Mouse (Mus musculus) megakaryocyte, embryonic 14.5 days (primary cell): ENCODE data around the gene Cerk. TPM values are rescaled to one million over a fixed set of nuclear protein-coding genes. Genes with fewer than 3 reads are reported as not detected.
"Not testable (repeated sequence)": the region's sequence is repeated elsewhere in the genome, so short reads cannot be mapped to it uniquely, and the experiment has no call there.

Experiments
- H3K27me3 ChIP-seq: replicated peaks from 2 replicates; pipeline ENCODE3; 2012; ENCODE audit warnings: inconsistent platforms
- H3K36me3 ChIP-seq: replicated peaks from 2 replicates; pipeline ENCODE3; 2012; ENCODE audit warnings: low read length, inconsistent platforms, mixed read lengths
- H3K4me1 ChIP-seq: 2 replicates; pipeline ENCODE4 v1.6.1; 2012; ENCODE audit warnings: inconsistent platforms
- H3K4me3 ChIP-seq: replicated peaks from 2 replicates; pipeline ENCODE3; 2012; ENCODE audit warnings: moderate library complexity, mild to moderate bottlenecking, inconsistent platforms
- H3K9me3 ChIP-seq: 2 replicates; pipeline ENCODE4 v1.6.1; 2012; ENCODE audit warnings: inconsistent platforms
- FLI1 ChIP-seq: IDR thresholded peaks from 2 replicates; pipeline ENCODE4 v1.6.1; 2012; ENCODE audit warnings: low read length, inconsistent platforms, mixed read lengths
- GATA1 ChIP-seq: IDR thresholded peaks from 3 replicates; pipeline ENCODE4 v1.6.1; 2012; ENCODE audit warnings: mixed read lengths, low read length, inconsistent platforms, borderline replicate concordance
- polyA plus RNA-seq: library from polyadenylated mRNA; stranded (reverse); fragments of >175 nt; gene quantifications from 2 replicates; pipeline ENCODE4 v1.2.3, GENCODE M21; 2012; ENCODE audit warnings: low replicate concordance; ENCODE audit not compliant: insufficient read depth

The Cerk gene
- polyA plus RNA-seq, 1 experiment = 70.1 TPM

DNA sequence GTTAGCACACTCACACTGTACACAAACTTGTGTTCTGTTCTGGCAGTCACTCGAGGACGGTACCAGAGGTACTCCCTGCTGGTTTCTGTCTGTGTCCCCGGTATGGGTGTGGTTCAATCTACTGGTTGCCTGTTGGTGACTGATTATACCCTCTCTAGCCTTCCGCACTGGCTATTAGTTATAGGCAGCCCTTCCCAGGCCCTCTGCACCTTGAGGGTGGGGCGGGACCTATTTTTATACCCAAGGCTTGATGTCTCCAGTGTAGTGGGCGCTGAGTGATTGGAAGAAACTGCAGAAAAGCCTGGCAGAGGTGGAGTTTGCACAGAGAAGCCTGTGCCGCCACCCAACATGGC lies 80.6 kb downstream of the Cerk start:
- Histone ChIP-seq H3K4me1 (peaks cover 14% of the 10 kb centered on the region), H3K9me3 (no peaks in the 10 kb centered on the region), H3K4me3 (no peak overlapping the region), H3K27me3 (peaks cover 2% of the 10 kb centered on the region), H3K36me3 (peaks cover 71% of the 10 kb centered on the region)
- no peak for TF ChIP-seq FLI1
- TF ChIP-seq GATA1 = no peak

DNA sequence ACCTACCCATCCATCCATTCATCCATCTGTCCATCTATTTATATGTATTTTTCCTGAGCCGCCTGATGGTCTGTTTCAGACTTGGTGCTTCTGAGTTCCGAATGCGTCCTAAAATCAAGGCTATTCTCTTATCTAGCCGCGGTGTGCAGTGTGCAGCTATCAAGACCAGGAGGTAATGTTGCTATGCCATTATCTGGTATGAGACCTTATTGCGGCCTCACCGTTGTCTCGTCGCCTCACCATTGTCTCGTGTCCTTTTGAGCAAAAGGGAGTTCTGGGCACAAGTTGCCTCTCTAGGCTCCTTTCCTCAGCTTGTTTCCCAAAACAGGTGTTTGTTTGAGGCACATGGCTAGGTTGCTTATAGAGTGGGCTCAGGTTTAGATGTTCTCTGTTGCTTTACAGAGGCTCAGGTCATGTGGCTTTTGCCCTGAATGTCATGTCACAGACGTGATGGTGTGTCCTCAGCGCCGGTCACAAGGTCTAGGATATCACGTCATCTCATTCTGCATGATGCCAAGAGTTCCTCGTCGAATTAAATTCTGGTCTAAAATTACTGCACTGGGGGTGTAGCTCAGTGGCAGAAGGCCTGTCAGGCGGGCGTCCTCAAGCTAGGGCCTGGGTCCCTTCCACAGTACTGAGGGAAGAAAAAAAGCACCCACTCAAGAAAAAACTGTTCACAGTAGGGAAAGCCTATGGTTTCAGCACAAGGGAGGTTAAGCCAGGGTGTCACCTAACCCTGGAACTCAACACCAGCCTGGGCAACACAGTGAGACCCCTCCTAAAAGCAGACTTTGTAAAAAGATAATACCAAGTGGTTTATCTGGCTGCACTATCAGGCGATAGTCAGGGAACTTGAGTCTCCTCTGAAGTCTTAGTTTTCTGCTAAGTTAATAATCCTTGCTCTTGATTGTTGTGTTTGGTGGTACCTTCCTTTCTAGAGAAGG lies 81.3 kb downstream of the Cerk start:
- Histone ChIP-seq H3K4me1 (peaks cover 14% of the 10 kb centered on the region), H3K36me3 (peaks cover 67% of the 10 kb centered on the region), H3K4me3 (no peak overlapping the region), H3K9me3 (no peaks in the 10 kb centered on the region), H3K27me3 (peaks cover 2% of the 10 kb centered on the region)
- TF ChIP-seq FLI1 (no peak), GATA1 (no peak)

DNA sequence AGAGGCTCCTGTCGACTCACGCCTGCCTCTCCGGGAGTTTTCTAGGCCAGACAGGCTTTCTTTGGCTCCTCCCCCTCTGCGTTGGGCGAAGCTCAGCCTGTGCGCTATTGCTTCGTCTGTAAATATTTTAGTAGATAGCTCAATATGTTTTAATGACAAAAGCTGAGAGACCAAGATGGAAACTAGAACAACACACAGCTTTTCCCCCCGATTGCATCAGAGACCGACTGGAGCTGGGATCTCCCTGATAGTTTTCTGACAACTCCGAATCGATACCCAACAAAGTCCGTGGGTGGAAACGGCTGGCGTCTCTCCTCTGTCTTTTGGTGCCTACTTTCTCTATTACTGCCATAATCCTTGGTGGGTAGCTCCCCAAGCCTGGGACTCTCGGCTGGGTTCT lies 83.6 kb downstream of the Cerk start:
- peaks cover 3% of the 10 kb centered on the region for H3K4me1 ChIP-seq
- peaks cover 58% of the 10 kb centered on the region for H3K36me3 ChIP-seq
- TF ChIP-seq GATA1 (no peak), FLI1 (no peak)
- H3K9me3 ChIP-seq = no peaks in the 10 kb centered on the region
- no peak overlapping the region for H3K4me3 ChIP-seq
- H3K27me3 ChIP-seq = peaks cover 7% of the 10 kb centered on the region

DNA sequence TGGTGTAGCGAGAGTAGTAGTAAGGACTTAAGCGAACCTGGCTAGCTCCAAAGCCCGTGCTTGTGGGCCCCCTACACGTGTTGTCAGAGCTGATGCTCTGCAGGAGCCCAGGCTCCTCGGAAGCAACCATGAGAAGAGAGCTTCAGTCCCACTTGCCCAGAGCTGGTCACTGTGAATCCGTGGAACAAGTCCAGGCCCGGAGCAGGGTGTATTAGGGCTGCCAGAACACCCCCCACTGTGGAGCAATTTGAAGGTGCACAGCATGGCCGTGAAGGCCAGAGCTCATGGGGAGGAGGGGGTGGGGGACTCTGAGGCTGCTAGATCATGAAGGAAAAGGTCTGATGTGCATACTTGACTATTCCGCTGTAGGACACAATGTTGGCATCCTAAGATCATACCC lies 84.4 kb downstream of the Cerk start:
- H3K9me3 ChIP-seq = no peaks in the 10 kb centered on the region
- H3K4me1 ChIP-seq = peaks cover 3% of the 10 kb centered on the region
- peaks cover 7% of the 10 kb centered on the region for H3K27me3 ChIP-seq
- peaks cover 57% of the 10 kb centered on the region for H3K36me3 ChIP-seq
- TF ChIP-seq FLI1 (no peak), GATA1 (no peak)
- H3K4me3 ChIP-seq = no peak overlapping the region

DNA sequence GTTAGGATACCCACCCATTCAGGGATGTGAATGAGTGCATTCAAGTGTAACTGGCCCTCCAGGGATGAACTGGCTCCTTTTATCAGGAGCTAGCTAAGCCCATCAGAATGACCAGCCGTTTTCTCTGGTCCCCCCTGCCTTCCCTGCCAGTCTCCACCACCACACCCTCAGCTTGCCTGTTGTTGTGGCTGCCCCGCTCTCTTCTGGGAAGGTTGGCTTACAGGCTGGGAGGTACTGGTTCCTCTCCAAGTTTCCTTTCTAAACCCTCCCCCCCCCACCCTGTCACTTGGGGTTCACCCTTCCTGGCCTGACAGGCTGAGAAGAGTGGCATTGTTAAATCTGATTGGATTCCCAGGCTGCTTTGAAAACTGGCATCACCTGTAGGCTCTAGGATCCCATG lies 88.1 kb downstream of the Cerk start:
- Histone ChIP-seq H3K4me1 (peaks cover 12% of the 10 kb centered on the region), H3K27me3 (peaks cover 8% of the 10 kb centered on the region), H3K36me3 (peaks cover 50% of the 10 kb centered on the region), H3K9me3 (no peaks in the 10 kb centered on the region), H3K4me3 (no peak overlapping the region)
- no peak for TF ChIP-seq FLI1
- no peak for TF ChIP-seq GATA1

DNA sequence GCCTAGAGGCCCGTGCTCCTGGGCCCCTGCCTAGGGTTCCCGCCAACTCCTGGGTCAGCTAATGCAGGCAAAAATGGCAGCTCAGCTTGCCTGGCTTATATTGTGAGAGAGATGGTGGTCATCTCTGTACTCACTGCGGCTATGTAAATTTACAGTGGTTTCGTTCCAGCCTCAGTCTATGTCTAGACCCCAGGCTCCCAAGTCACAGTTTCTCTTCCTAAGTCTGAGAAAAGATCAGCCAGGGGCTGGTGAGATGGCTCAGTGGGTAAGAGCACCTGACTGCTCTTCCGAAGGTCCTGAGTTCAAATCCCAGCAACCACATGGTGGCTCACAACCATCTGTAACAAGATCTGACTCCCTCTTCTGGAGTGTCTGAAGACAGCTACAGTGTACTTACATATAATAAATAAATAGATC lies 89.3 kb downstream of the Cerk start:
- Histone ChIP-seq H3K4me1 (peaks cover 12% of the 10 kb centered on the region), H3K36me3 (peaks cover 49% of the 10 kb centered on the region)
- H3K9me3 ChIP-seq, H3K27me3 ChIP-seq, H3K4me3 ChIP-seq: not testable (repeated sequence)

DNA sequence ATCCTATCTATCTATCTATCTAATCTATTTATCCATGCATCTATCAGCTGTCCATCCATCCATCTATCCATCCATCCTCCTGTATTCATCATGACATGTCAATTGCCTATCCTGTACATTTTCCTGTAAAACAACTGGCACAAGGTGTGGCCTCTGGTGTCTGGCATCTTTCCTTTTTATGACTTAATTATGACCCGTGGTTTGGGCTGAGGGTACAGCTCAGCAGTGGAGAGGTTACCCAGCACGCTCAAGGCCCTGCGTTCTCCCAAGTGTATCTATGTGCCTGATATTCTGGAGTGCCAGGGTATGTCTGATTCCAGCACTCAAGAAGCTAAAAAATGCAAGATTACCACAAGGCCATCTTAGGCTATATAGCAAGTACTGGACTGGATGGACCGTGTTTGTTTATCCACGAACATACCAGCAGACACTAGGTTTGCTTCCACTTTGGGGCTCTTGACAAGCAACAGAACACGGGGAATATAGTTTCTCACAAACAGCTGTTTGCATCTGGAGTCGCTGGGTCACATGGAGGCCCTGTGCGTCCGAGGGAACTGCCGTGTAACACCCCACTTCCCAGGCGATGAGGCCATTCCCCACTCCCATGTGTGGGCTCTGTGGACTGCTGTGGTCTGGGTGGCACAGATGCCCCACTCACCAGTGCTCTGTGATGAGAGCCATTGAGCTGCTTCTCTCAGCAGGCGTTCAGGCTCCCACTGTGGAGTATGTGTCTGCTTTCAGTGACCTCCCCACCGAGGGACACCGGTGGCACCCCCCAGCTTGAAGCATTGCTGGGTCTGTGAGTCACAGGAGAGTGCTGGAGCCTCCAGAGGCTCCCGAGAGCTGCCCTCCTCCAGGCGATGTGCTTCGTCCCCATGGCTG lies 90.0 kb downstream of the Cerk start:
- TF ChIP-seq GATA1 (no peak), FLI1 (no peak)
- H3K4me3 ChIP-seq = no peak overlapping the region

DNA sequence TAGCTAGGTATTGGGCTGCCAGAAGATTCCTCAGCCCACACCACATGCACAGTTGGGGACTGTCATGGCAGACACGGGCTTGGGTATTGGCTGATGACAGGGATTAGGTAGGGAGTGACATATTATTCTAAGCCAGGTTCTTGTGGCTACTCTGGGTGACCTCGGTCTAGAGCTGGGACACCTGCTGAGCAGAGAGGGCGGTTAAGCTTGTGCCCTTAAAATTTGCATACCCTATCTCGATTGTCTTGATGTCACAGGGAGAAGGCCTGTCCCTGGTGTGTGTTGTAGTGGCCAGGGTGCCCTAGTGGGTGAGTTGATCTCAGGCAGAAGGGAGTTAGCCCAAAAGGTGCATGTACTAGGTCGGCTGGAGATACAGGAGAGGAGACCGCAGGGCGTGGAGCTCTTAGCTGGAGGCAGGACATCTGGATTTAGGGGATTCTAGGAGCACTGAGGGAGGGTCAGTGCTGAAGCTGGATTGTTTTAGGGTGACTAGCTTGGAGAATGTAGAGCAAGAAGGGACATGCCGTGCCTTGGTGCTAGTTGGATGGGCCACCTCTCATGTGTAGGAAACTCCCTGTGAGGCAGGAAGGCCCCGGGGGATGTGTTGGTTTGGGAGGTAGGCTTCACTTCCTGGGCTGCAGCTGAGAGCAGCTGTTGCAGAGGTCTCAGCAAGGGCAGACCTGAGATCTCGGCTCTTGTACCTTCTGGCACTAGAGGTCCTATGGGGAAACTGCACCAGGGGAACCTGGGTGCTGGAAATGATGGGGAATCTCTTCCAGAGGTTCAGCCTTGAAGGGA lies 91.4 kb downstream of the Cerk start:
- Histone ChIP-seq H3K9me3 (no peaks in the 10 kb centered on the region), H3K36me3 (peaks cover 47% of the 10 kb centered on the region), H3K4me3 (no peak overlapping the region), H3K27me3 (peaks cover 13% of the 10 kb centered on the region), H3K4me1 (peaks cover 20% of the 10 kb centered on the region)
- TF ChIP-seq GATA1 (no peak), FLI1 (no peak)

More for the DNA sequence above, 90.0 kb downstream of the Cerk start:
- H3K27me3 ChIP-seq = peaks cover 8% of the 10 kb centered on the region
- H3K36me3 ChIP-seq = peaks cover 49% of the 10 kb centered on the region
- H3K9me3 ChIP-seq = no peaks in the 10 kb centered on the region
- H3K4me1 ChIP-seq = peaks cover 12% of the 10 kb centered on the region

DNA sequence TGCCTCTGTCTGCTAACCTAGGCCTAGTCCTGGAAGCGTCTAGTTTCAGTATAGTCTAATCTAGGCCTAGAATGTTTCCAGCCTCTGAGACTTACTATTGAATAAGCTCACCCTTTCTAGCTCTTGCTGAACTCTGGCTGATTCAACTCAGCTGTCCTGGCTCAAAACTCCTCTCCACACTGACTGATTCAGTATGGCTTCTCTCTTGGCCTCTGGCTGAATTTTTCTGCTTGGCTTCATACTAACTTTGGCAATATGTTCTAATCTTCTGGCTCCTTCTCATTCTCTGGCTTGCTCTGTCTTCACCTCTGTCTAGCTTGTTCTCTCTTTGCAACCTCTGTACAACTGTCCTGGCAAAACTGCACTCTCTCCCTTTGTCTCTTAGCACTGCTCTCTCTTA lies 92.7 kb downstream of the Cerk start:
- Histone ChIP-seq H3K4me3 (no peak overlapping the region), H3K4me1 (peaks cover 25% of the 10 kb centered on the region), H3K9me3 (no peaks in the 10 kb centered on the region), H3K36me3 (peaks cover 41% of the 10 kb centered on the region), H3K27me3 (peaks cover 8% of the 10 kb centered on the region)
- TF ChIP-seq GATA1 (no peak), FLI1 (no peak)
